Mouse (Mus musculus): ENCODE data around the gene Gabbr2. TPM values are rescaled to one million over a fixed set of nuclear protein-coding genes. Genes with fewer than 3 reads are reported as not detected.

Gabbr2 gene
- polyA plus RNA-seq, 1 experiment: 3.2 TPM

DNA sequence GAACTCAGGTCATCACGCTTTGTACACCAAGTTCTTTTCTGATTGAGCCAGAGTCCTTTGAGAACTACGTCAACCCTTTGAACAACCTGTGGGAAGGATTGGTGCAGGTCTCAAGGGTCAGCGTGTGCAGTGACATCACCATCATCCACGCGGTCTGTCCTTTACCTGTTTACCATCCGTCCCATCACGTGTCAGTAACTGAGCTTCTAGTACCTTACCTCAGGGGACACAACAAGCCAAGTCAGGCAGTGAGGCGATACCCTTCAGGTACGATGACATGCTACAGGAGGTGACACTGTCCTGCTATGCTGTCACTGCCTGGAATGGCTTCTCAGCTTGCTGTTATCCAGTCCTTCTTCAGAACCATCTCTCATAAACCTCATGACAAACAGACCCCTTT, 330.2 kb downstream of the Gabbr2 start:
- Histone ChIP-seq H3K36me3 (ENCODE audit: control insufficient read depth, insufficient read depth, low read length) (no peaks in the 10 kb centered on the region), H3K27me3 (ENCODE audit: control insufficient read depth, insufficient read depth, low read length) (no peaks in the 10 kb centered on the region), H3K4me3 (ENCODE audit: control insufficient read depth, low read depth, low read length) (no peak overlapping the region), H3K27ac (ENCODE audit: control insufficient read depth, insufficient read depth, low read depth, low read length) (no peak overlapping the region), H3K4me1 (ENCODE audit: control insufficient read depth, insufficient read depth, low read length) (peaks cover 7% of the 10 kb centered on the region)
- no peak for TF ChIP-seq CTCF (IDR thresholded peaks at IDR 0.05; ENCODE audit: control insufficient read depth, insufficient read depth, insufficient replicate concordance, low read depth, low read length)
- TF ChIP-seq POLR2A (IDR thresholded peaks at IDR 0.05; ENCODE audit: control insufficient read depth, low read depth, low read length): no peak

DNA sequence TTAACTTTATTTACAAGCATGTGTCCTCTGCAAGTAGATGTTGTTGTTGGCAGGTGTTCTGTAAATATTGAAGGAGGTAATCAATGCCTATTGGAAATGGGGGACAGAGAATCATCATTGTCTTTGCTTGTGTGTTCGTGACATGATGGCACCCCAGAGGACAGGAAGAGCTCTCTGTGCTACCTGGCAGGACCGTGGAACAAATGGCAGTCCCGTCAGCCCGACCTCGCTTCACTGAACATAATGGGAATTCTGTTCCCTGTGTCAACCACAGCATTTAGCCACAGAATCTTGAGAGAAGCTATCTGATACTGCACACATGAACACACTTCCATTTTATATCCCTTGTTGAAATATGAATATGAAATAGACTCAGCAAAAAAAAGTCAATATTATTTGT, 332.7 kb downstream of the Gabbr2 start:
- no peaks in the 10 kb centered on the region for H3K27me3 ChIP-seq (ENCODE audit: control insufficient read depth, insufficient read depth, low read length)
- no peak overlapping the region for H3K27ac ChIP-seq (ENCODE audit: control insufficient read depth, insufficient read depth, low read depth, low read length)
- TF ChIP-seq POLR2A (IDR thresholded peaks at IDR 0.05; ENCODE audit: control insufficient read depth, low read depth, low read length) (no peak), CTCF (IDR thresholded peaks at IDR 0.05; ENCODE audit: control insufficient read depth, insufficient read depth, insufficient replicate concordance, low read depth, low read length) (no peak)
- H3K4me1 ChIP-seq (ENCODE audit: control insufficient read depth, insufficient read depth, low read length): peaks cover 2% of the 10 kb centered on the region
- H3K4me3 ChIP-seq (ENCODE audit: control insufficient read depth, low read depth, low read length): no peak overlapping the region
- no peaks in the 10 kb centered on the region for H3K36me3 ChIP-seq (ENCODE audit: control insufficient read depth, insufficient read depth, low read length)

DNA sequence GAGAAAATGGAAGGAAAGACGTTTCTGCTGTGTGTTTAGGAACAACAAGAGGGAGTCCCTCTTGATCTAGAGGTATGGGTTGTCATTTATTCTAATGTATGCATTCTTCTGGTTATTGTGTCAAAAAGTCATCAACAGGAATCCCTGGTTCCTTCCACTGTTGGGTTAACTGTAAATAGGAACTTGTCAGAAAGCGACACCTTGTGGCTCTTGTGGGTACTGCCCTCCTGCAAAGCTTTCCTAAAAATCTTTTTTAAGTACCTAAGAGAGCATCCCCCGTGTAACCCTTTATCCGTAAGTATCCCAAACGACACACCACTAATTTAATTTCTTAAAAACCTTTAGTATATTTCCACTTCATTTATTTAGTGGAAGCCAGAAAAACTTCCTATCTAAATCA, 334.6 kb downstream of the Gabbr2 start:
- Histone ChIP-seq H3K36me3 (ENCODE audit: control insufficient read depth, insufficient read depth, low read length) (no peaks in the 10 kb centered on the region), H3K4me3 (ENCODE audit: control insufficient read depth, low read depth, low read length) (no peak overlapping the region), H3K27ac (ENCODE audit: control insufficient read depth, insufficient read depth, low read depth, low read length) (no peak overlapping the region), H3K4me1 (ENCODE audit: control insufficient read depth, insufficient read depth, low read length) (no peaks in the 10 kb centered on the region), H3K27me3 (ENCODE audit: control insufficient read depth, insufficient read depth, low read length) (no peaks in the 10 kb centered on the region)
- TF ChIP-seq CTCF (IDR thresholded peaks at IDR 0.05; ENCODE audit: control insufficient read depth, insufficient read depth, insufficient replicate concordance, low read depth, low read length): peak; percentile 9; the same call in 1 of the 2 replicates
- TF ChIP-seq POLR2A (IDR thresholded peaks at IDR 0.05; ENCODE audit: control insufficient read depth, low read depth, low read length): no peak

DNA sequence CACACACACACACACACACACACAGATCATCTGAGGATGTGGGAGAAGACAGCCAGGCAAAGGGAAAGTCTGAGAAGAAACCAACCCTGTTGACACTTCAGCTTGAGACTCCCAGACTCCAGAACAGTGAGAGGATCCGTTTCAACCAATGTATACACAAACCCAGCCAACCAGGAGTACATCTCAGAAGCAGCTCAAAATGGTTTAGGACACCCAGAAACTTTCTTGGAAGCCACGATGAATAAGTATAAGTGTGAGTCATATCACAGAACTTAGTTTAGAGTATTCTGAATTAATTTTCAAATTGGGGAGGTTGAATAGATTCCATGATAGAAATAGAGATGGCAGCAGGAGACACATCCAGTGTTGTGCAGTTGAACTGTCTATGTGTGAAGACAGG, 335.7 kb downstream of the Gabbr2 start:
- TF ChIP-seq CTCF (IDR thresholded peaks at IDR 0.05; ENCODE audit: control insufficient read depth, insufficient read depth, insufficient replicate concordance, low read depth, low read length) (no peak), POLR2A (IDR thresholded peaks at IDR 0.05; ENCODE audit: control insufficient read depth, low read depth, low read length) (no peak)
- no peaks in the 10 kb centered on the region for H3K36me3 ChIP-seq (ENCODE audit: control insufficient read depth, insufficient read depth, low read length)
- H3K4me3 ChIP-seq (ENCODE audit: control insufficient read depth, low read depth, low read length): no peak overlapping the region
- peaks cover under 1% of the 10 kb centered on the region; the same call in 1 of the 2 replicates for H3K4me1 ChIP-seq (ENCODE audit: control insufficient read depth, insufficient read depth, low read length)
- H3K27ac ChIP-seq (ENCODE audit: control insufficient read depth, insufficient read depth, low read depth, low read length): no peak overlapping the region
- no peaks in the 10 kb centered on the region for H3K27me3 ChIP-seq (ENCODE audit: control insufficient read depth, insufficient read depth, low read length)

DNA sequence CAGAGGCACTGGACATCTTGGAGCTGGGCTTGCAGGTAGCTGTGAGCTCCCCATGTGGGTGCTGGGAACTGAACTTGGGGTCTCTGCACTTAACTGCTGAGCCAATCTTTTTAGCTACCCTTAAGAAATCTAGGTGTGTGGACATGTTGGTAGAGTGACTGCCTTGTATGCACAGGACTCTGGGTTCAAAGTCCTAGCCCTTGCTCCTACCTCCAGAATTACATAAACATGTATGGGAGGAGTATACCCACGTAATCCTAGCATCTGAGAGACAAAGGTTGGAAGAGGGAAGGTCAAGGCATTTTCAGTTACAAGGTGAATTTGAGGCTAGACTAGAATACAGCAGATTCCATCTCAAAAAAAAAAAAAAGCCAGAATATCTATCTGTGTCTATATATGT, 336.4 kb downstream of the Gabbr2 start:
- no peak overlapping the region for H3K4me3 ChIP-seq (ENCODE audit: control insufficient read depth, low read depth, low read length)
- TF ChIP-seq POLR2A (IDR thresholded peaks at IDR 0.05; ENCODE audit: control insufficient read depth, low read depth, low read length) (no peak), CTCF (IDR thresholded peaks at IDR 0.05; ENCODE audit: control insufficient read depth, insufficient read depth, insufficient replicate concordance, low read depth, low read length) (no peak)
- H3K4me1 ChIP-seq (ENCODE audit: control insufficient read depth, insufficient read depth, low read length): peaks cover 5% of the 10 kb centered on the region
- no peak overlapping the region for H3K27ac ChIP-seq (ENCODE audit: control insufficient read depth, insufficient read depth, low read depth, low read length)
- no peaks in the 10 kb centered on the region for H3K36me3 ChIP-seq (ENCODE audit: control insufficient read depth, insufficient read depth, low read length)
- no peaks in the 10 kb centered on the region for H3K27me3 ChIP-seq (ENCODE audit: control insufficient read depth, insufficient read depth, low read length)

DNA sequence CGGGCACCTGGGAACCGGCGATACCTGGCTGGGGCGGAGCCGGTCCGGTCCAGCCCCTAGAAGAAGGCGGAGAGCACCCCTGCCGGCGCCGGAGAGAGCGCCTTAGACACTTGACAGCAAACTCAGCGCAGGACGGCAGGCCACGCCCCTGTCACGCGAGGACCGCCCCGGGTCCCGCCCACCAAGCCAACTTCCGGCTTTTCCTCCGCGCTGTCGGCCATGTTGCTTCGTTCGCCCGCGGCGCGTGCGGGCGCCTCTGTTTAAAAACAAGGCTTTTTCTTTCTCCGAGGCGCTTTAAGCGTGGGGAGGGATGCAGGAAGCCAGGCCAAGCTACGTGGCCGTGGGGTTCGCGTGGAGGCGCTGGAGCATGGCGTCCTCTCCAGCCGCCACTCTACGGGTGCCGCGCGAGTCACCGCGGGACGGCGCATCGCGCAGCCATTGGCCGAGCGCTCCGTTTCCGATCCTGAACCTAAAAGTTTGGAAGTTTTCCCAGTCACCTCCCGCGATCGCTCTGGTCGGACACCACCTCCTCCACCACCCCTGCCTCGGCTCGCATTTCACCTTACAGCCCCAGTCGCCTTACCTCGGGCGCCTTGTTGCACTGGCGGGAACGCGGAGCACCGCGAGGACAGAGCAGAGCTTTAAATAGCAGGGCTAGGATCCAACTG, 341.5 kb downstream of the Gabbr2 start, which contains the start of gene Tbc1d2:
Gene Tbc1d2 (minus strand): TSS at position 124 of the 668 bp plus-strand sequence.
- peak within 1 kb of the TSS; percentile 97 for H3K27ac ChIP-seq (ENCODE audit: control insufficient read depth, insufficient read depth, low read depth, low read length)
- H3K36me3 ChIP-seq (ENCODE audit: control insufficient read depth, insufficient read depth, low read length): no peaks in the 10 kb centered on the region
- TF ChIP-seq POLR2A (IDR thresholded peaks at IDR 0.05; ENCODE audit: control insufficient read depth, low read depth, low read length): peak; percentile 59
- TF ChIP-seq CTCF (IDR thresholded peaks at IDR 0.05; ENCODE audit: control insufficient read depth, insufficient read depth, insufficient replicate concordance, low read depth, low read length): peak; percentile 3; the same call in 1 of the 2 replicates
- peaks cover 10% of the 10 kb centered on the region for H3K4me1 ChIP-seq (ENCODE audit: control insufficient read depth, insufficient read depth, low read length)
- H3K27me3 ChIP-seq (ENCODE audit: control insufficient read depth, insufficient read depth, low read length): no peaks in the 10 kb centered on the region
- H3K4me3 ChIP-seq (ENCODE audit: control insufficient read depth, low read depth, low read length): peak within 1 kb of the TSS; percentile 94

DNA sequence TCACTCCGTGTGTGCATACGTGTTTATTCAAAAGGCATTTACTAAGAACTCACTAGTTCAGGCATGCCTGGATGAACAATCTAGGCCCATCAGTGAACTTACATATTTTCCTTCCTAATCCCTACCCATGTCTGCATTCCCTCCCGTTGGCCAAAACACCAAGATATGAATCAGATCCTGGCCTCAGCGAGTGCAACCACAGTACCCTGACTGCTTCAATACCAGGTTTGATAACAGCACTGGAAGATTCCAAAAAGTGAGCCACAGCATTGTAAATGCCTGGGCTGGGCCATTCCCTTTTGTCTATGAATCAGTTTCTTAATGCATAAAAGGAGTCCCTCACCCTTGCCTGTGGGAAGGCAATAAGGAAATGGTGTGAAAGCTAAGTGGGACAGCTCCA, 342.5 kb downstream of the Gabbr2 start:
- Histone ChIP-seq H3K4me3 (ENCODE audit: control insufficient read depth, low read depth, low read length) (peak overlapping the region; percentile 94; the same call in 1 of the 2 replicates), H3K27ac (ENCODE audit: control insufficient read depth, insufficient read depth, low read depth, low read length) (no peak overlapping the region), H3K27me3 (ENCODE audit: control insufficient read depth, insufficient read depth, low read length) (no peaks in the 10 kb centered on the region), H3K36me3 (ENCODE audit: control insufficient read depth, insufficient read depth, low read length) (no peaks in the 10 kb centered on the region), H3K4me1 (ENCODE audit: control insufficient read depth, insufficient read depth, low read length) (peaks cover 10% of the 10 kb centered on the region)
- TF ChIP-seq POLR2A (IDR thresholded peaks at IDR 0.05; ENCODE audit: control insufficient read depth, low read depth, low read length) (no peak), CTCF (IDR thresholded peaks at IDR 0.05; ENCODE audit: control insufficient read depth, insufficient read depth, insufficient replicate concordance, low read depth, low read length) (no peak)

Data from testis, adult 2 months (tissue).